Mouse (Mus musculus): Measurements from ENCODE around the gene Gm17581.
"Not testable (repeated sequence)": the region's sequence is repeated elsewhere in the genome, so short reads cannot be mapped to it uniquely, and the experiment has no call there.

The Gm17581 gene

DNA sequence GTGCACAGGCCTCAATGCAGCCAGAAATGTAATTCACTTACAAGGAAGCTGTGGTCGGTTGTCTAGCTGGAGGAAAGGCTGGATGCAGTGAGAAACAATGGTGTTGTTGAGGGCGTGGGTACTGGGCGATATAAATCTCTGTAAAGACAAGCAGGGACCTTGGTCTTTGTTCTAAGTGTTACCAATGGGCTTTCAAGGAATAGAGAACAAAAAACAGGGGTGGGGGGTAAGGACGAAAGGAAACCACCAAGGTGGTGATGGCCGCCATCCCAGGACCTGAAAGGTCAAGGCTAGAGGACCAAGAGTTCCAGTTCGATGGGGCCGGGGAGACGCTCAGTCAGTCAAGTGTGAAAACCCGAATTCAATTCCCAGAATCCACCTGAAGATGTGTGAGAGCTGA lies 2.1 kb upstream of the Gm17581 start:
- DNase-seq (ENCODE audit: low read depth, low spot score) = no peak

DNA sequence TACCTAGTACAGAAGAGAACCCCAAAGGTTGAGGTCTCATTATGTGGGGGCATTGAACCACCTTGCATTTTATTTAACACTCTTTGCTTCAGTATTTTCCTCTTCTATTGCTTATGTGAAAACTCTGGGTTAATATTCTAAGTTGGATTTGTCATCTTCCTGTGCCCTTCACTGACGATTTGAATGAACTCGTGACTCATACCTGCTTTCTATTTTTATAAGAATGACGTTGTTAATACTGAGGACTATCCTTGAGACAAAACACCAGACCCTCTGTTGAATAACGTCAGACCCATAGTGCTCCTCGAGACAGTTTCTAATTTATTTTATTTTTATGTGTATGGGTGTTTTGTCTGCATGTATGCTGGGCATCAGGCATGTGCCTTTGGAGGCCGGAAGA lies 1.3 kb upstream of the Gm17581 start:
- DNase-seq (ENCODE audit: low read depth, low spot score) = no peak

DNA sequence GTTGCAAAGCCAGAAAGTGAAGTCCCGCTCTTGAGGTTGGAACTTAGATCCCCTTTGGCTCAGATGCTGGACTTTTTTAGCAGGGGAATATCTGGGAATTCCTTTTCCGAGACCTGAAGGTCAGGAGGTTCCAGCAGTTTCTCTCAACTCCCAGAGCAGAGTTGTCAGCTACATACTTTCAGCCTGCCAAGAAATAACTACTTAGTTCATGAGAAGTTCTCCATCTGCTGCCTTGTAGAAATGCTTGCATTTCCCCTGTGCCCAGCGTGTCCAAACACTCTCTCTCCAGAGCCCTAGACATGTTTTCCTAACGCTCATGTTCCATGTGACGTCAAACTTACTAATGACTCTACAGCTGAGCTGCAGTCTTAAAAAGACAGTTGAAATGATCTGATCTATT lies 586 bp downstream of the Gm17581 start:
- no peak for DNase-seq (ENCODE audit: low read depth, low spot score)

- peak; percentile 92 for DNase-seq (ENCODE audit: low read depth, low spot score)
These were observed 6.5 kb downstream of the Gm17581 start, which contains the start of gene Edem2 for GRCm38 (mm10) chr2:155729158-155729645. Edem2 (minus strand) TSS chr2:155729475.

GRCm38 (mm10) chr2:155728742-155729141 lies 6.9 kb downstream of the Gm17581 start:
- no peak for DNase-seq (ENCODE audit: low read depth, low spot score)

DNA sequence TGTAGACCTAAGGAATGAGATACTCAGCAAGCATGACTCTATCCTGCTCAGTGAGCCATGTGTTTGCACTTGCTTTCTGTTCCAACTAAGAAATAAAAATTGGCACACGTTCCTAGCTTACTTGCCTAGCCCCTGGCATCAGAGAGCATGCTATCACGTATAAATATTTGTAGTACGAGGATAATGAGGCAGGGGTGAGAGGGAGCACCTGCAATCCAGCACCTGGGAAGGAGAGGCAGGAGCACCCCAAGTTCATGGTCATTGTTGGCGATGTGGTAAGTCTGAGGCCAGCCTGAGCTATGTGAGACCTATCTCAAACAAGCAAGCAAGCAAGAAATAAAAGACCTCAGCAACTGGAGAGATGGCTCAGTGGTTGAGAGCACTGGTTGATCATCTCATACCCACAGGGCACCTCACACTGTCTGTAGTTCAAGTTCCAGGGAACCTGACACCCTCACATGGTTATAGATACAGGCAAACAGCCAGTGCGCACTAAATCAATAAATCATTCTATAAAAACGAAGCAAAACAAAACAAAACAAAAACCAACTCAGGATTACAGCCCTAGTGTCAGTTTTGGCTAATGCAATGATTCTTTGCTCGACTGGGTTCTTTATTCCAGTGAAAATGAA lies 7.8 kb downstream of the Gm17581 start:
- no peak for DNase-seq (ENCODE audit: low read depth, low spot score)

GRCm38 (mm10) chr2:155726302-155726701 lies 9.4 kb downstream of the Gm17581 start:
- DNase-seq (ENCODE audit: low read depth, low spot score) = no peak

DNA sequence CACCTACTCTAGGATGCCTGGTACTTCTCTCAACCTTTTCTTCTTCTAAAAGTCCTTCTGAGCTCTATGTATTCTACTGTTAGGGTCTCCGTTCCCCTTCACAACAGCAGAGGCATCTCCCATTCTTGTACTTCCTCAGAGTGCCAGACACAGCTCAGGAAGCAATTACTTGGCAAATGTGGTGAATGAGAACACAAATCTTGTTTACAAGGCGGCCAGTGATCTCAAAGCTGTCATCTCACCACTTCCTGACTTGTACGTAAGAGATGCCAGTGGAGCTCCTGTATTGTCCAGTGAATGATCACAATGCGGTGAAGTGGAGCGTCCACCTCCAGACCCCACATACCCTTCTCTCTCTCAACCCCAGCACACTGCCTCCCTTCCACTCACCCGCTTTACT lies 11.1 kb downstream of the Gm17581 start:
- no peak for DNase-seq (ENCODE audit: low read depth, low spot score)

DNA sequence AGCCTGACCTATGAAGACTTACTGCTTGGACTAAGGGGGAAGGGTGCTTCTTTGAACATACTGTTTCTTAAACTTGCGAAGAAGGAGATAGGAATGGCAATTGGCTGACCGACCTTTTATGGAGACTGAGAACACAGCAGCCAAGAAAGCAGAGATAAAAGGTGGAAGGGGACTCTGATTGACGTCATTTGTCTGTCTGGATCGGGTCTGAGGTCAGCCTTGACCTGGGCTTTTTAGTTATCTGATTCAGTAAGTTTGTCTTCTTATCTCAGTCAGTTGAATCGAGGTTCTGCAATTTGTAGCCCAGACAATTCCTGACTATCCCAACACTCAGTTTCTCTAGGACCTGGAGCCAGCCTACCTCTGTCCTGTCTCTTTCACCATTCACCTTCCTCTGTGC lies 11.6 kb downstream of the Gm17581 start:
- no peak for DNase-seq (ENCODE audit: low read depth, low spot score)

GRCm38 (mm10) chr2:155720585-155720984 lies 15.1 kb downstream of the Gm17581 start:
- DNase-seq (ENCODE audit: low read depth, low spot score) = no peak

GRCm38 (mm10) chr2:155717082-155717990 lies 18.3 kb downstream of the Gm17581 start:
- DNase-seq (ENCODE audit: low read depth, low spot score) = no peak

DNA sequence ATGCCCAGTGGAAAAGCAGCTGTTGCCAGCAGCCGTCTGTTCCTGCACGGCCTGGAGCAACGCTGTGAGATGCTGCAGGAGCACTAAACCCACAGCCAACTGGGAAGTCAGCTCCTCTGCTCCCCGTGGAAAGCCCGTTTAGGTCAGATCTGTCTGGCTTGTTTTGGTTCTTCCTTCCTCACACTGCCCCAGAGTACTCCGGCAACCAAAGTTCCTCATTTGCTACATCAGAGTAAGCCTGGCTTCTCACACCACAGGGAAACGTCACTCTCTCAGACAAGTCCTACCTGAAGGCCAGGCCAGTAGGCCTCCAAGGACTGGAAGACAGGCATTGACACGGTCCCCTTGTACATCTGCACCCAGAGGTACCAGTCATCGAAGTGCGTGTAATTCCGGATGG lies 25.1 kb downstream of the Gm17581 start:
- DNase-seq (ENCODE audit: low read depth, low spot score) = no peak

GRCm38 (mm10) chr2:155707251-155707650 lies 28.4 kb downstream of the Gm17581 start:
- peak; percentile 26 for DNase-seq (ENCODE audit: low read depth, low spot score)

GRCm38 (mm10) chr2:155703630-155704029 lies 32.0 kb downstream of the Gm17581 start:
- no peak for DNase-seq (ENCODE audit: low read depth, low spot score)

GRCm38 (mm10) chr2:155701399-155701919 lies 34.2 kb downstream of the Gm17581 start:
- DNase-seq (ENCODE audit: low read depth, low spot score) = no peak

DNA sequence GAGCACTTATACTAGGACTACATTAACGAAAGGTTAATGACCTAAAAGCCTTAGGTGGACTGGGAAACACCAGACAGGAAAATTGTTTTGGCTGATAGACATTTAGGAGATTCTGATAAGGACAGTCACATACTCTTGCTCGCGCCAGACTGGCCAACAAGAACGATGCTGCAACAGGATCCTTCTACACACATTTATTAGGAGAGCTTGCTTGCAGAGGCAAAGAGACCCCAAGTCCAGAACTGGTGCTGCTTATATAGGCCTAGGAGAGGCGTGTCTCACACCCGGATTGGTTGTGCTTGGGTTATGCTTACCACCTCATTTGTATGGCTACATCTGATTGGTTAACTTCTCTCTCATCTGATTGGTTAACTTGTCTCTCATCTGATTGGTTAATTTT lies 37.2 kb downstream of the Gm17581 start:
- not testable (repeated sequence) for DNase-seq (ENCODE audit: low read depth, low spot score)

- no peak for DNase-seq (ENCODE audit: low read depth, low spot score)
These were observed 38.8 kb downstream of the Gm17581 start for GRCm38 (mm10) chr2:155696851-155697250.

DNA sequence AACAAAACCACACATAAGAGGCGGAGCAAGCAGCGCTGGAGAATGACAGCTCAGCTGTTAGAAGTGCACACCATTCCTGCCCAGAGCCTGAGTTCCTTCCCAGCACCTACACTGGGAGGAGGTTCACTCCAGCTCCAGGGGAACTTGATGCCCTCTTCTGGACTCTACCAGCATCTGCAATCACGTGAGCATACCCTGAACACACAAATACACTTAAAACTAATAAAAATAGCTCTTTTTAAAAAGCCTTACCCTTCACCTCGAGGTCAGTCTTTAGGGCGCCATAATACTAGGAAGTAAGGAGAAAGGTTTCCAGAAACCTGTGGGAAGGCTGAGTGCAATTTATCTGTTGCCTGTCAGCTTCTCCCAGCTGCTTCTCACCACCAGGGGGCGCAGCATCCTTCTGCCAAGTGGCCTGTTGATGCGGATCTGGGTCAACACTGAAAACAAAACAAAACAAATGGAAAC lies 39.5 kb downstream of the Gm17581 start:
- peak; percentile 43 for DNase-seq (ENCODE audit: low read depth, low spot score)

GRCm38 (mm10) chr2:155695316-155695715 lies 40.4 kb downstream of the Gm17581 start:
- no peak for DNase-seq (ENCODE audit: low read depth, low spot score)

- DNase-seq (ENCODE audit: low read depth, low spot score) = no peak
These were observed 41.1 kb downstream of the Gm17581 start for GRCm38 (mm10) chr2:155694564-155694963.

DNA sequence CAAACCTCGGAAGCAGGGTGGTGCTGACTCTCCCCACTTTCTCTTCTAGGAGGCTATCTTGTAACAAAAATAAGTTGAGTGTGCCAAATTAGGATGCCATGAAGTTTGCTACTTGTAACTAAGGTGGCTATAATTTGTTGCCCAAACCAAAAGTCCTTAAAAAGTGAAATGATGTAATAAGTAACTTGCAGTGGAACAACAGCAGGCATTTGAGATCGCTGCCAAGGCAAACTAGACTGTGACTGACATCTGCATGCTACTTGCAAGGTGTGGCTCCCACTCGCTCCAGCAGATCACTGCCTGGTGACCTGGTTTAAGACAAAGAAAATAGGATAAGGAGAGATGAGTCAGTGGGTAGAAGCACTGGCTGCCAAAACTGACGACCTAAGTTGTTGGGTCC lies 42.5 kb downstream of the Gm17581 start:
- DNase-seq (ENCODE audit: low read depth, low spot score) = no peak

GRCm38 (mm10) chr2:155691723-155692493 lies 43.8 kb downstream of the Gm17581 start, which contains the start of gene Trpc4ap:
Trpc4ap (minus strand) TSS chr2:155692384.
- peak; percentile 84 for DNase-seq (ENCODE audit: low read depth, low spot score)

Measured in telencephalon, adult 2 months (tissue).